8 mouse cellular contexts compared by ENCODE assay signal in genomic region chr17:5491031-5491800, GRCm38 (mm10). TPM values are rescaled to one million over a fixed set of nuclear protein-coding genes. Genes with fewer than 3 reads are reported as not detected.
A peak's percentile ranks its signal among the peaks of the same experiment; 100 is the strongest.
DNase-seq lines count a peak whose midpoint lies in the region; ATAC-seq and TF ChIP-seq lines count a peak whose summit lies in the region.

No protein-coding gene starts in this region.

- peak overlapping the region; percentile 85 for H3K9ac ChIP-seq in heart, embryonic 12.5 days
- peak overlapping the region; percentile 57 for H3K9ac ChIP-seq in kidney, postnatal 0 days (ENCODE audit: low read depth, low read length)
- peak overlapping the region; percentile 85 for H3K9ac ChIP-seq in liver, embryonic 11.5 days (ENCODE audit: low read depth, low read length)
- peak overlapping the region; percentile 60 for H3K9ac ChIP-seq in stomach, embryonic 14.5 days (replicated peaks; ENCODE audit: low read depth, low read length)

- H3K27me3 ChIP-seq in heart, embryonic 12.5 days (replicated peaks) = peaks cover 24% of the 10 kb centered on the region
- no peaks in the 10 kb centered on the region for H3K27me3 ChIP-seq in kidney, postnatal 0 days (ENCODE audit: insufficient read depth, low read length)
- peaks cover 2% of the 10 kb centered on the region; the same call in 1 of the 2 replicates for H3K27me3 ChIP-seq in liver, embryonic 11.5 days (replicated peaks; ENCODE audit: control insufficient read depth, insufficient read depth, low read length)
- 0 out of 2 replicates have a peak, but pooled peaks cover 2% of the 10 kb centered on the region for H3K27me3 ChIP-seq in stomach, embryonic 14.5 days (ENCODE audit: control insufficient read depth, insufficient read depth, low read length)

- WGBS in heart, embryonic 12.5 days = under 1% methylated on average over 29 of the region's 29 CpGs
- WGBS in kidney, postnatal 0 days = 1% methylated on average over 29 of the region's 29 CpGs
- WGBS in liver, embryonic 11.5 days = under 1% methylated on average over 29 of the region's 29 CpGs
- under 1% methylated on average over 29 of the region's 29 CpGs for WGBS in stomach, embryonic 14.5 days

- H3K27ac ChIP-seq in heart, embryonic 12.5 days (ENCODE audit: poor library complexity, severe bottlenecking) = peak overlapping the region; percentile 89
- H3K27ac ChIP-seq in kidney, postnatal 0 days = peak overlapping the region; percentile 75
- peak overlapping the region; percentile 93 for H3K27ac ChIP-seq in liver, embryonic 11.5 days (ENCODE audit: low read depth, low read length)
- peak overlapping the region; percentile 80 for H3K27ac ChIP-seq in stomach, embryonic 14.5 days (ENCODE audit: low read length)

- peak; percentile 89 for DNase-seq in CD4-positive helper T cell, adult 2 months (ENCODE audit: low read depth, low spot score)
- DNase-seq in brain, embryonic 18.5 days (ENCODE audit: low read depth, low spot score) = peak; percentile 96
- DNase-seq in kidney, postnatal 0 days (ENCODE audit: low spot score) = peak; percentile 98
- peak; percentile 82 for DNase-seq in liver, embryonic 11.5 days (ENCODE audit: low spot score)
- DNase-seq in naive thymus-derived CD4-positive, alpha-beta T cell, adult 2 months (ENCODE audit: low read depth) = peak; percentile 93

- ATAC-seq in erythroid progenitor cell, adult 5-6 weeks (replicated peaks; ENCODE audit: low FRiP score, poor library complexity, severe bottlenecking) = peak; percentile 83
- peak; percentile 82 for ATAC-seq in heart, embryonic 12.5 days (ENCODE audit: insufficient number of reproducible peaks, low FRiP score)
- ATAC-seq in kidney, postnatal 0 days (replicated peaks; ENCODE audit: low FRiP score, low read depth) = peak; percentile 79
- peak; percentile 82 for ATAC-seq in liver, embryonic 11.5 days (replicated peaks; ENCODE audit: low FRiP score)
- ATAC-seq in stomach, embryonic 14.5 days (ENCODE audit: insufficient number of reproducible peaks, insufficient read depth, low FRiP score, low read depth) = peak; percentile 87

- peaks cover 13% of the 10 kb centered on the region for H3K4me1 ChIP-seq in heart, embryonic 12.5 days (replicated peaks)
- H3K4me1 ChIP-seq in kidney, postnatal 0 days (replicated peaks; ENCODE audit: insufficient read depth, low read length) = peaks cover 5% of the 10 kb centered on the region
- H3K4me1 ChIP-seq in liver, embryonic 11.5 days (replicated peaks; ENCODE audit: control insufficient read depth, insufficient read depth, low read length) = peaks cover 9% of the 10 kb centered on the region
- peaks cover 3% of the 10 kb centered on the region; the same call in 1 of the 2 replicates for H3K4me1 ChIP-seq in stomach, embryonic 14.5 days (ENCODE audit: control insufficient read depth, insufficient read depth, low read length)

- H3K4me2 ChIP-seq in heart, embryonic 12.5 days = peak overlapping the region; percentile 99
- H3K4me2 ChIP-seq in kidney, postnatal 0 days (ENCODE audit: low read length) = peak overlapping the region; percentile 100
- H3K4me2 ChIP-seq in liver, embryonic 11.5 days = peak overlapping the region; percentile 100
- peak overlapping the region; percentile 100 for H3K4me2 ChIP-seq in stomach, embryonic 14.5 days (replicated peaks; ENCODE audit: low read depth, low read length)

- no peak for TF ChIP-seq CTCF in kidney, postnatal 0 days (IDR thresholded peaks at IDR 0.05; ENCODE audit: low read depth)

- no peaks in the 10 kb centered on the region for H3K36me3 ChIP-seq in heart, embryonic 12.5 days
- H3K36me3 ChIP-seq in kidney, postnatal 0 days (ENCODE audit: insufficient read depth, low read length) = no peaks in the 10 kb centered on the region
- no peaks in the 10 kb centered on the region for H3K36me3 ChIP-seq in liver, embryonic 11.5 days (ENCODE audit: control insufficient read depth, insufficient read depth, low read length)
- H3K36me3 ChIP-seq in stomach, embryonic 14.5 days (ENCODE audit: control insufficient read depth, insufficient read depth, low read length) = no peaks in the 10 kb centered on the region

- H3K9me3 ChIP-seq in heart, embryonic 12.5 days (replicated peaks) = no peaks in the 10 kb centered on the region
- no peaks in the 10 kb centered on the region for H3K9me3 ChIP-seq in kidney, postnatal 0 days (replicated peaks; ENCODE audit: low read length)
- no peaks in the 10 kb centered on the region for H3K9me3 ChIP-seq in liver, embryonic 11.5 days (ENCODE audit: control insufficient read depth, low read length)
- H3K9me3 ChIP-seq in stomach, embryonic 14.5 days (ENCODE audit: control insufficient read depth, low read depth, low read length) = no peaks in the 10 kb centered on the region

- H3K4me3 ChIP-seq in heart, embryonic 12.5 days = peak overlapping the region; percentile 70
- H3K4me3 ChIP-seq in kidney, postnatal 0 days (replicated peaks; ENCODE audit: low read depth, low read length) = peak overlapping the region; percentile 54
- H3K4me3 ChIP-seq in liver, embryonic 11.5 days (ENCODE audit: low read depth, low read length) = peak overlapping the region; percentile 82
- peak overlapping the region; percentile 79 for H3K4me3 ChIP-seq in stomach, embryonic 14.5 days (ENCODE audit: low read depth, low read length)

RNA-seq across cellular contexts. Expression of gene Zdhhc14, which starts 1.1 kb away (rescaled TPM):
- 57.8 and 82.9 TPM in 2 replicates for total RNA-seq in erythroid progenitor cell, adult 5-6 weeks (2015; ENCODE audit: low replicate concordance)
- total RNA-seq in erythroid progenitor cell, adult 5-6 weeks (2017; ENCODE audit: low replicate concordance) = 46.3 and 48.9 TPM in 2 replicates
- 1.6 and 1.9 TPM in 2 replicates for polyA plus RNA-seq in heart, embryonic 12.5 days (2016; fragmentation: Nextera tagmentation; extraction: Ambion mirVana)
- polyA plus RNA-seq in kidney, postnatal 0 days (2015; fragmentation: Nextera tagmentation; extraction: Ambion mirVana) = 4.9 and 5.3 TPM in 2 replicates
- 6.2 and 7.5 TPM in 2 replicates for polyA plus RNA-seq in liver, embryonic 11.5 days (2014; fragmentation: Nextera tagmentation; extraction: Ambion mirVana)
- polyA plus RNA-seq in stomach, embryonic 14.5 days (2014; fragmentation: Nextera tagmentation; extraction: Ambion mirVana) = 2.4 and 3.6 TPM in 2 replicates

RNA-seq across cellular contexts. Expression of gene Tmem242, which starts 51.2 kb away (rescaled TPM):
- 6.5 and 12.2 TPM in 2 replicates for total RNA-seq in erythroid progenitor cell, adult 5-6 weeks (2015; ENCODE audit: low replicate concordance)
- total RNA-seq in erythroid progenitor cell, adult 5-6 weeks (2017; ENCODE audit: low replicate concordance) = 2.1 and 8.6 TPM in 2 replicates
- polyA plus RNA-seq in heart, embryonic 12.5 days (2016; fragmentation: Nextera tagmentation; extraction: Ambion mirVana) = 108 and 111 TPM in 2 replicates
- 130 and 139 TPM in 2 replicates for polyA plus RNA-seq in kidney, postnatal 0 days (2015; fragmentation: Nextera tagmentation; extraction: Ambion mirVana)
- polyA plus RNA-seq in liver, embryonic 11.5 days (2014; fragmentation: Nextera tagmentation; extraction: Ambion mirVana) = 96.1 and 100 TPM in 2 replicates
- polyA plus RNA-seq in stomach, embryonic 14.5 days (2014; fragmentation: Nextera tagmentation; extraction: Ambion mirVana) = 138 and 140 TPM in 2 replicates

Comparison
In these comparisons a context has a peak if more than half of its experiments do, and no peak if none do; other contexts are left out.
1. Peak in every context shown above with its lines: DNase-seq, ATAC-seq, H3K4me3 ChIP-seq and H3K27ac ChIP-seq.